Mouse (Mus musculus) erythroblast, embryonic 14.5 days (primary cell): Measurements from ENCODE around the gene Stard13. TPM values are rescaled to one million over a fixed set of nuclear protein-coding genes. Genes with fewer than 3 reads are reported as not detected.

Experiments
- H3K27me3 ChIP-seq: 2 replicates; pipeline ENCODE4 v1.6.1; 2012; ENCODE audit warnings: inconsistent platforms; ENCODE audit not compliant: control insufficient read depth
- H3K36me3 ChIP-seq: 2 replicates; pipeline ENCODE4 v1.6.1; 2012; ENCODE audit warnings: mild to moderate bottlenecking, inconsistent platforms; ENCODE audit not compliant: control insufficient read depth
- H3K4me1 ChIP-seq: 2 replicates; pipeline ENCODE4 v1.6.1; 2012; ENCODE audit warnings: inconsistent platforms; ENCODE audit not compliant: control insufficient read depth
- H3K4me3 ChIP-seq: replicated peaks from 2 replicates; pipeline ENCODE3; 2012; ENCODE audit warnings: moderate library complexity, mild to moderate bottlenecking, inconsistent platforms
- H3K9me3 ChIP-seq: 2 replicates; pipeline ENCODE4 v1.6.1; 2012; ENCODE audit warnings: low read length, inconsistent platforms, mixed read lengths; ENCODE audit not compliant: control insufficient read depth
- GATA1 ChIP-seq: IDR thresholded peaks from 2 replicates; pipeline ENCODE4 v1.6.1; 2012; ENCODE audit warnings: low read length, inconsistent platforms, mixed read lengths
- TAL1 ChIP-seq: IDR thresholded peaks from 3 replicates; pipeline ENCODE4 v1.6.1; 2012; ENCODE audit warnings: low read length, inconsistent platforms, mixed read lengths
- polyA plus RNA-seq: library from polyadenylated mRNA; stranded (reverse); fragments of >175 nt; gene quantifications from 2 replicates; pipeline ENCODE4 v1.2.3, GENCODE M21; 2012

Gene Stard13
- polyA plus RNA-seq, 1 experiment = 0.07 TPM

DNA sequence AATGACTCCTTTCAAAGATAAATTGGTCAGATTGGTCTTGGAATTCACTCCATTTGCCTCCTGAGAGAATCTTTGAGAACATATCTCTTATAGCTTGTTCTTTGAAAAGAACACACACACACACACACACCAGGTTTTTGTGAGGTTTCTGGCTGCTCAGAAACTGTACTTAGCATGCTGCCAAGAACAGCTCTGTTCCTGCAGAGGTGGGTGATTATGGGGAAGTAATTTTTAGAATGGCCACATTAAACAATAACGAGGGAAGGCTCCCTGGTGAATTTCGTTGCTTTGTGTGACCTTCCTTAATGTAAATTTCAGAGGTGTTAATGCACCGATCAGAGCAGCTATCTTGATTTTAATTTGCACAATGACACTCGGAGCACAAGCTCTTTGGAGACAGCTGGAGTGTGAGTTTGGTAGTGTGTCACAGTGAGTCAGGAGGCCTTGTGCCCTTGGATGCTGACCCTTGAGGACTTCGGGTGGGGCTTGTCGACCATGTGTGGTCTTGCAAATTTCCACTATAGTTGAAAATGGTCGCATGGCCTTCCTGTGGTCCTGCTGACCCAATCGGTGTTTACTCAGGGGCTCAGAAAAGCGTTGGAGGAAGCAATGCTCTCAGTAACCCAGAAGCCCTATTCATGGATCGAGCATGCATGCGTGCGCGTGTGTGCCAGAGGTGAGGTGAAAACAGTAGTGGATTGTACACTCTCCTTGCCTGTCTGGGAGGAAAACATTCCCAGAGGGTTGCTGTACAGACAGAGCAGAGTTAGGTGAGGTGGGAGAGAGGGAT, 213.4 kb downstream of the Stard13 start:
- no peaks in the 10 kb centered on the region for H3K36me3 ChIP-seq
- TF ChIP-seq TAL1 (no peak), GATA1 (no peak)
- H3K4me3 ChIP-seq = no peak overlapping the region
- no peaks in the 10 kb centered on the region for H3K4me1 ChIP-seq
- no peaks in the 10 kb centered on the region for H3K9me3 ChIP-seq
- no peaks in the 10 kb centered on the region for H3K27me3 ChIP-seq

DNA sequence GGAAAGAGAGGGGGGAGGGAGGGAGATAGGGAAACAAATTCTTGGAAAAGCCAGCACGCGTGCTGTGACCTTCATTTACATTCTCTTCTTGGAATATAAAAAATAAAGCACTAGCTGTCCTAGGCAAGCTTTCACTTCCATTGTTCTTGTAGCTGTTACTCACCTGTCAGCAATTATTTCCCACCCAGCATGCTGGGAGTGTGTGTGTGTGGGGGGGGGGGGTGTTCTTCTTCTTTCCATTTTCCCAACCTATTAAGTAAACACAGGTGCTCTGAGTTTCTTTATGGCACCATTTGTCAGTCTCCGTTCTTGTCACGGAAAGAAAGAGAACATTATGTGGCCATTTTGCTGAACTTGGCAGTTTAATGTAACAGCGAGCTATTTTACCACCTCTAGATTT, 214.7 kb downstream of the Stard13 start:
- peaks cover 4% of the 10 kb centered on the region; the same call in 1 of the 2 replicates for H3K9me3 ChIP-seq
- H3K27me3 ChIP-seq = no peaks in the 10 kb centered on the region
- H3K4me1 ChIP-seq = no peaks in the 10 kb centered on the region
- H3K4me3 ChIP-seq = no peak overlapping the region
- TF ChIP-seq GATA1 (no peak), TAL1 (no peak)
- H3K36me3 ChIP-seq = no peaks in the 10 kb centered on the region

DNA sequence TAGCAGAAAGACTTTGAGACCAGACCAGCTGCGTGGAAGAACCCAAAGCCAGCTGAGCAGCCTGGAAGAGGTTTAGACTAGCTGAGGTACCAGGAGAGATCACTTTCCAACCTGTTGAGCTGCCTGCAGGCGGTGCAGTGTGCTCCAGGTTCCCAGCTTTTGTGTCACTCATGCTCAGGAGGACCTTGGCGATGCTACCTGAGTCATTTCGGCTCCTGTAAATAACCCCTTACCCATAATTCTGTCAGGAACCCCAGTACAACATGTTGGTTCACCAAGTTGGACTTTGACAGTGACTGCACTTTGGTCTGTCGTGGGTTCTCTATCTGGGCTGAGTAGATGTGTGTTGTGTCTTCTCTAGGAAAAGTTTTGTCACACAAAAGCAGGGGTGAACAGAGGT, 215.2 kb downstream of the Stard13 start:
- Histone ChIP-seq H3K36me3 (no peaks in the 10 kb centered on the region), H3K4me1 (no peaks in the 10 kb centered on the region), H3K27me3 (no peaks in the 10 kb centered on the region), H3K4me3 (no peak overlapping the region), H3K9me3 (peaks cover 4% of the 10 kb centered on the region; the same call in 1 of the 2 replicates)
- TF ChIP-seq TAL1 (no peak), GATA1 (no peak)

DNA sequence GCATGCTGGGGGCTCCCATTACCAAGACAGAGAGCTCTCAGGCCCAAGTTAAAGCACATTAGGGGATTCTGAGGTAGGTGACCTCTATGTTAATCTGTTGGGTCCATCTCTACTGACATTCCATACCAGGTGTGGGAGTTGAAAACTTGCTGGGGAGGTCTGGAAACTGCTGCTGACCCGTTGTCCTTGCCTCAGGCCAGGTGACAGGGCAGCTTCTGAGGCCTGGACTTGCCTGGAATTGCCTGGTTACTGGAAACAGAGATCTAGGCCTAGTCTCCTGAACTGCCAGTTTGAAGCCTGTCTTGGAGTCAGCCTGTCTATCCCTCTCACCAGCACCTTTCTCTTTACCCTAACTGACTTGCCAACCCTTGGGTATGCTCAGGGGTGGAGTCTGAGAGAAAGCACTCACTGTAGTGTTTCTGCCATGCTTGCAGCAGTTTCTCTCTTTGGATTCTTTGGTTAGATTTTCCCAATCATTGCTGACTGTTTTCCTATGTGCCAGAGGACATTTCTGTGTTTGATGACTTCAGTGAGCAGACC, 229.3 kb downstream of the Stard13 start:
- no peak overlapping the region for H3K4me3 ChIP-seq
- H3K36me3 ChIP-seq = no peaks in the 10 kb centered on the region
- TF ChIP-seq TAL1 = no peak
- TF ChIP-seq GATA1 = no peak
- H3K9me3 ChIP-seq = no peaks in the 10 kb centered on the region
- no peaks in the 10 kb centered on the region for H3K4me1 ChIP-seq
- no peaks in the 10 kb centered on the region for H3K27me3 ChIP-seq

DNA sequence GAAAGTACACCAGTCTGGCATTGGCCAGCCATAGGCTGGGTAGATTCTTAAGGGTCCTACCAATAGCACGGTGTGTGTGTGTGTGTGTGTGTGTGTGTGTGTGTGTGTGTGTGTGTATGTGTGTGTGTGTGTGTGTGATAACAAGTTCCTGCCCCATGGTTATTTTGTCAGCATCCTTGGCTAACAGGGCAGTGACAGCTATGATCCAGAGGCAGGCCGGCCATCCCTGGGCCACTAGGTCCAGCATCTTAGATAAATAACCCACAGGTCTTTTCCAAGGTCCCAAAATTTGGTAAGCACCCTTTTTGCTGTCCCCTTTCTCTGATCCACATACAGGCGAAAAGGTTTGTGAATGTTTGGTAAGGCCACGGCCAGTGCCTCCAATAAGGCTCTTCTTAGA, 231.6 kb downstream of the Stard13 start:
- no peaks in the 10 kb centered on the region for H3K9me3 ChIP-seq
- H3K27me3 ChIP-seq = no peaks in the 10 kb centered on the region
- no peak overlapping the region for H3K4me3 ChIP-seq
- H3K4me1 ChIP-seq = no peaks in the 10 kb centered on the region
- no peaks in the 10 kb centered on the region for H3K36me3 ChIP-seq
- no peak for TF ChIP-seq TAL1
- TF ChIP-seq GATA1 = no peak

DNA sequence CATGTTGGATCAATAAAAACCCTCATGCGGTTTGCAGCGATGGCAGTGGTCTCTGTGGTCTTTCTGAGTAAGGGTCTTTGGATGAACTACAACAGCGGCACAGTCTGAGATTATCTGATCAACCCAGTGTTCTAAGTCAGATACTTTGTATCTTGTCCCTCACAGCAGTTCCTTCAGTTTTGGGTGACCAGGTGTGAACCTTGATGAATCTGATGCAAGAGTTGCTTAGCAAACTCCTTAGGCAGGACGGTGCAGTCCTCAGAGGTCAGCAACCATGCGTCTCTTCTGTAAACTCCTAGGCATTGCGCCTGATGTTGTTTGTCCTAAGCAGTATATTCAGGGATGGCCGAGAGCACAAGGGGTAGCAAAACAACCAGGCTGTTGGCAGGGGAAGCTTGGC, 232.5 kb downstream of the Stard13 start:
- TF ChIP-seq GATA1 = no peak
- no peak for TF ChIP-seq TAL1
- Histone ChIP-seq H3K4me3 (no peak overlapping the region), H3K27me3 (no peaks in the 10 kb centered on the region), H3K4me1 (no peaks in the 10 kb centered on the region), H3K9me3 (no peaks in the 10 kb centered on the region), H3K36me3 (no peaks in the 10 kb centered on the region)

- no peak overlapping the region for H3K4me3 ChIP-seq
- TF ChIP-seq TAL1 (no peak), GATA1 (no peak)
Observed at GRCm38 (mm10) chr5:150996586-150996985, 237.1 kb downstream of the Stard13 start.

DNA sequence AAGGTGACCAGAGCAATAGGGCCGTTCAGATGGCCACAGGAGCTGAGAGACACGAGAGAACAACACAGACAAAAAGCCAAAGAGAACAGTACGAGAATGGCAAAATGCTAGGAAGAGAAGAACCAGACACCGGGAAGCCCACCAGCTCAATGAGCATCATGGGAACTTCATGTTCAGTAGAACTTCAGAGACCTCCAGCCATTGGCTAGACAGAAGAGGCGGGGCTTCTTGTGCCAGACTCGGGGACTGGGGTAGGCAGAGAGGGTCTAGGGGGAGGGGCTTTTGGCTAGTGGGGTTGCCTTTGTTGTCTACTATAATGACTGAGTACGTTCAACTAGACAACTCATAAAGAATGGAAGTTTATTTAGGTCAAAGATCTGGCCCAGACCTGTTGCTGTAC, 239.5 kb downstream of the Stard13 start:
- Histone ChIP-seq H3K4me1 (no peaks in the 10 kb centered on the region), H3K4me3 (no peak overlapping the region), H3K36me3 (no peaks in the 10 kb centered on the region), H3K9me3 (peaks cover 5% of the 10 kb centered on the region; the same call in 1 of the 2 replicates), H3K27me3 (no peaks in the 10 kb centered on the region)
- TF ChIP-seq TAL1 (no peak), GATA1 (no peak)

More at GRCm38 (mm10) chr5:150996586-150996985, 237.1 kb downstream of the Stard13 start:
- Histone ChIP-seq H3K27me3 (no peaks in the 10 kb centered on the region), H3K9me3 (peaks cover 4% of the 10 kb centered on the region; the same call in 1 of the 2 replicates), H3K4me1 (no peaks in the 10 kb centered on the region), H3K36me3 (no peaks in the 10 kb centered on the region)

Other genes with a start within 250 kb of the Stard13 start
- not detected in 2 replicates for gene Gm42906, start 194.3 kb upstream of the Stard13 start, polyA plus RNA-seq